Mouse (Mus musculus) urinary bladder, adult 2 months (tissue): ENCODE measurements around the gene Slc35f6. TPM values are rescaled to one million over a fixed set of nuclear protein-coding genes. Genes with fewer than 3 reads are reported as not detected.

ENCODE experiments used
- DNase-seq: peaks from one replicate; pipeline ENCODE4 v3.0.0; 2022; ENCODE audit warnings: low spot score
- polyA plus RNA-seq: library from polyadenylated mRNA; depleted of rRNA; stranded (reverse); fragments of >200 nt; gene quantifications from 2 replicates; pipeline ENCODE4 v1.2.3, GENCODE M21; 2012

The Slc35f6 gene
- polyA plus RNA-seq, 1 experiment, result 51.9 TPM

- no peak for DNase-seq
These were observed 26.4 kb upstream of the Slc35f6 start for GRCm38 (mm10) chr5:30621211-30621790.

- DNase-seq, result no peak
These were observed 25.9 kb upstream of the Slc35f6 start for GRCm38 (mm10) chr5:30621844-30622176.

GRCm38 (mm10) chr5:30622177-30622840 lies 25.4 kb upstream of the Slc35f6 start:
- DNase-seq, result no peak

- DNase-seq, result no peak
These were observed 24.9 kb upstream of the Slc35f6 start for GRCm38 (mm10) chr5:30622841-30623185.

GRCm38 (mm10) chr5:30623380-30623779 lies 24.4 kb upstream of the Slc35f6 start:
- no peak for DNase-seq

- DNase-seq, result no peak
These were observed 23.4 kb upstream of the Slc35f6 start for GRCm38 (mm10) chr5:30624311-30624710.

GRCm38 (mm10) chr5:30624908-30625307 lies 22.8 kb upstream of the Slc35f6 start:
- no peak for DNase-seq

GRCm38 (mm10) chr5:30625379-30625778 lies 22.4 kb upstream of the Slc35f6 start:
- DNase-seq, result no peak

GRCm38 (mm10) chr5:30626331-30627105 lies 21.2 kb upstream of the Slc35f6 start:
- no peak for DNase-seq

GRCm38 (mm10) chr5:30628511-30628910 lies 19.2 kb upstream of the Slc35f6 start:
- DNase-seq, result no peak

- DNase-seq, result no peak
These were observed 17.3 kb upstream of the Slc35f6 start for GRCm38 (mm10) chr5:30630401-30630800.

GRCm38 (mm10) chr5:30632134-30632533 lies 15.6 kb upstream of the Slc35f6 start:
- DNase-seq, result no peak

GRCm38 (mm10) chr5:30636994-30637393 lies 10.7 kb upstream of the Slc35f6 start:
- no peak for DNase-seq

- DNase-seq, result peak; percentile 63
These were observed 9.7 kb upstream of the Slc35f6 start for GRCm38 (mm10) chr5:30638041-30638440.

GRCm38 (mm10) chr5:30643477-30644179 lies 4.1 kb upstream of the Slc35f6 start:
- DNase-seq, result no peak

- DNase-seq, result no peak
These were observed 1.7 kb upstream of the Slc35f6 start for GRCm38 (mm10) chr5:30646036-30646435.

- DNase-seq, result no peak
These were observed 337 bp upstream of the Slc35f6 start for GRCm38 (mm10) chr5:30647396-30647795.

GRCm38 (mm10) chr5:30649558-30649957 lies 1.8 kb downstream of the Slc35f6 start:
- no peak for DNase-seq

- DNase-seq, result no peak
These were observed 3.0 kb downstream of the Slc35f6 start for GRCm38 (mm10) chr5:30650756-30651155.

GRCm38 (mm10) chr5:30651554-30651953 lies 3.8 kb downstream of the Slc35f6 start:
- no peak for DNase-seq

GRCm38 (mm10) chr5:30653246-30653645 lies 5.5 kb downstream of the Slc35f6 start:
- DNase-seq, result no peak

GRCm38 (mm10) chr5:30655042-30655441 lies 7.3 kb downstream of the Slc35f6 start:
- DNase-seq, result no peak
